Mouse (Mus musculus): ENCODE measurements around the gene Pth2.

The Pth2 gene

DNA sequence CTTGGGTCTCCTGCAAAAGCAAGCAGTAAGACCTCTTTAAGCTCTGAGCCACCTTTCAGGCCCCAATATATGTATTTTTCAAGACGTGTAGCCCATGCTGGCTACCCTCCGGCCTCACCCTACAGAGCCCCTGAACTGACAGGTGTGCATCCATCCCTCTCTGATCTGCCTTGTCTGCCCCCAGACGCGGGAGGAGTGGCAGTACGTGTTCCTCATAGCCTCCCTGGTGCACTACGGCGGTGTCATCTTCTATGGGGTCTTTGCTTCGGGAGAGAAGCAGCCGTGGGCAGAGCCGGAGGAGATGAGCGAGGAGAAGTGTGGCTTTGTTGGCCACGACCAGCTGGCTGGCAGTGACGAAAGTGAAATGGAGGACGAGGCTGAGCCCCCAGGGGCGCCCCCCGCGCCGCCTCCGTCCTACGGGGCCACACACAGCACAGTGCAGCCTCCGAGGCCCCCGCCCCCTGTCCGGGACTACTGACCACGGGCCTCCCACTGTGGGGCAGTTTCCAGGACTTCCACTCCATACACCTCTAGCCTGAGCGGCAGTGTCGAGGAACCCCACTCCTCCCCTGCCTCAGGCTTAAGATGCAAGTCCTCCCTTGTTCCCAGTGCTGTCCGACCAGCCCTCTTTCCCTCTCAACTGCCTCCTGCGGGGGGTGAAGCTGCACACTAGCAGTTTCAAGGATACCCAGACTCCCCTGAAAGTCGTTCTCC, 6.1 kb upstream of the Pth2 start:
- DNase-seq = no peak

DNA sequence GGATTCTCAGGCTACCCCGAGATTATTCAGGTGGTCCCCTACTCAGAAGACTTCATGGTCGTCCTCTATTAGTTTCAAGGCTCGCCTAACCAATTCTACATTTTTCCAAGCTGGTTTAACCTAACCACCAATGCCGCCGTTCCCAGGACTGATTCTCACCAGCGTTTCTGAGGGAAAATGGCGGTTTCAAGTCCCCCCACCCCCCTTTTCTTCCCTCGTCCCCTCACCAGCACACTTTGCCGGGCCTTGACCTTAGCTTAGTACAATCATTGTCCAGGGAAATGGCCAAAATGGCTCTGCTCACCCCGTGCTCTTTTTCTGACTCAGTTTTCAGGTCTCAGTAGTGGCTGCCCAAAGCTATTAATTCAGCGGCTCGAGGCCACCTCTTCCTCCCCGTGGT, 5.4 kb upstream of the Pth2 start:
- no peak for DNase-seq

DNA sequence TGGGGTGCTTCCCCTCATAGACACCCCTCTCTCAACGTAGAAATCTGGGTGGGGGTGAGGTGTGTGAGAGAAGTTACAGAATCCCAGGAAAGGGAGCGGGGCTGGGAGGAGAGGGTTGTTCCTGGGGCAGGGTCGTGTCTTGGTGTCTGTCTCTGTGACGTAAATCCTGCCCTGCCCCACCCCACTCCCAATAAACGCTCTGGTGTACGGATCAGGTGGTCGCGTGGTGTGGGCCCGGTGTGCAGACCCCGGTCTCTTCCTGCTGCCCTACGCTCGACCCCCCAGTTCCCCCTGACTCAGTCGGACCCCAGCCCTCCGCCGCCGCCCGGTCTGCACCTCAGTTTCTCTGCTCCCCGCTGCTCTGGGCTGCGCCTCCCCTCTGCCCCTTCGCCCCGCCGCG, 4.9 kb upstream of the Pth2 start:
- DNase-seq = no peak

DNA sequence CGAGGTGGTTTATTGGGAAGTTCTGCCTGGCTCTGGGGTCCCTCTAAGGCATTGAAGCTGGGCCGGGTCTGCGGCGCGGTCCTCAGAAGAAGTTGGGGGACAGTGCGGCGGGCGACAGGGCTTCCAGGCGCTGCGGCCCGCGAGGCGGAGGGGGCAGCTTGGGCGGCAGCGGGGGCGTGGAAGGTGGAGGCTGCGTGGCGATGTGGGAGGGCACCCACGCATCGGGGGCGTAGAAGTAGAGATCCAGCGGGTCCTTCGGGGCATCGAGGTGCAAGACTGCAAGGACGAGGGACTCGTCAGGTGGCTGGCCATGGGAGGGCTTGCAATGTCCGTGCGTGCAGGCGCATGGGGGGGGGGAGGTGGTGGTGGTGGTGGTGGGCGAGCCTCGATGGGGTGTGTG, 4.4 kb upstream of the Pth2 start:
- DNase-seq = no peak

DNA sequence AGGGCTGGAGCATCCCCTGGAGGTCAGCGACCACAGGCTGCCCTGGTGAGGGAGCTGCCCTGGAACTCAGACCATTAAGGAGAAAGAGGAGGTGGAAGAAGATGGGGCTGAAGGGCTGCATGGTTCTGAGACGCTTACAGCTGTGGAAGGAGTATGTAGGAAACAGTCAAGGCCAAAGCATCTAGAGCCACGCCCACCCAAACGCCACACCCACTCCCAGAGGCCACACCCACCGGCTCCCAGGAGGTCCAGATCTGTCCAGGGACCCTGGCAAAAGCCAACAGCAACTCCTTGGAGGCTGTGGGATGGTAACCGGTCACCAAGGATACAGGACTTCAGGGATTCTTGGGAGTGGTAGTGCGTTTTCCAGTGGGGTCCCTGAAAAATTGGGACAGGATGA, 2.2 kb upstream of the Pth2 start:
- no peak for DNase-seq

DNA sequence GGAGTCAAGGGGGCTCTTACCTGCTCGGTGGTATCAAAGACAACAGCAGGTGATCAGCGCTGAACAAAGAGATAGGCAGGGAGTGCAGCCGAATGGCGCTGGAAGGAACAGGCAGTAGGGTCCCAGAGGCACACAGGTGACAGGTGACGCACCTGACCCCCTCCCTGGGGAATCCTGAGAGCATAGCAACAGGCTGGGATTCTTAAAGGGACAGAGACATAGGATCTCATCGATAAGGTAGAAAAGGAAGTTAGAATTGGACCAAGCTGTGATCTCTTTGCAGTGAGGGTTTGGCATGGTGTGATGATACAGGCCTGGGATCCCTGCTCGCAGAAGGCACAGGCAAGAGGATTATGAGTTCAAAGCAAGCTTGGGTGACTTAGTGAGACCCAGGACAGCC, 1.3 kb upstream of the Pth2 start, which contains the start of gene Gfy:
Gene Gfy (minus strand): TSS at position 101 of the 400 bp plus-strand sequence.
- DNase-seq = no peak

DNA sequence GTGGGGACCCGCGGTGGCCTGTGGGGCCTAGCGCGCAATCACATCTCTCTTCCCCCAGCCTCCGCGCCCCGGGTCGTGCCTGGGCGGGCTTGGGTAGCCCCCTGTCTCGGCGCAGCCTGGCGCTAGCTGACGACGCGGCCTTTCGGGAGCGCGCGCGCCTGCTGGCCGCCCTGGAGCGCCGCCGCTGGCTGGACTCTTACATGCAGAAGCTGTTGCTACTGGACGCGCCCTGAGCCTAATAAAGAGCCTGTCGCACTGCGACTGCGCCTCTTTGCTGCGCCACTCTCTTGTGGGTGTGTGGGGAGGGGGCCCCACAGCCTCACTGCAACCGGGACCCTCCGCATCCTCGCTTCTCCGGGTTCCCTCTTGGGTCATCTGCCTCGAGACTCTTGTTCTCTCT, 745 bp downstream of the Pth2 start:
- no peak for DNase-seq

DNA sequence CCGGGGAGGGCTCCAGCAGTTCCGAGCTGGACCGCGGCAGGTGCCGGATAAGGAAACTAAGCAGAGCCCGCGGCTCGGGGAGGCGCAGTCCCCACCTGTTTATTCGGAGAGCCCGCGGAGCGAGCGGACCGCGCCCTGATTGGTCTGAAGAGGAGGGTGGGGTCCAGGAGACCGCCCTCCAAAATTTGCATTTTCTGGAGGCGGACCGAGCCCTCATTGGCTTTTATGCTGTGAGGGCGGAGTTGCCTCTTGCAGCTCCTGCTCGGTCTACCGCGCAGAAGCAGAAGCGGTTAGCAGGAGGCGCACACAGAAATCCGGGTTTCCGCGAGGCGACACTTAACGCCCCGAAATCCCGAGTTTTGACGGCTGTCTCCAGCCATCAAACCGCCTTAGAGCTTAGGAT, 1.4 kb downstream of the Pth2 start:
- DNase-seq = peak; percentile 86

DNA sequence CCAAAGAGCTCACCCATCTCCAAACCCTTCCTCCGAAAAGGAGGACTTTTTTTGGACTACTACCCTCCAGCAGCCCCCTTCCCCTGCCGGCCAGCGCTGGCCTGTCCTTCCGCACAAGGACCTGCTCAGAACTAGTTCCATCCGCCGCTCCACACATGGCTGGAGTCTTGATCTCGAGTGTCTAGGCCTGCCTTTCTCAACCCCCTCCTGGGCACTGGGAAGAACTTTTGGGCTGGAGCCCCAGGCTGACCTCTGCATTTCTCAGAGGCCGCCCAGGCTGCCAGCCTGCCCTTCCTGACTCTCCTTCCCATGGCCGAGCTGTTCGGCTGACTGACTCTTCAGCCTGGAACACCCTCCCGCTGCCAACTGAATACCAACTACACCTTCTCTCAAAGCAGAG, 1.8 kb downstream of the Pth2 start:
- no peak for DNase-seq

DNA sequence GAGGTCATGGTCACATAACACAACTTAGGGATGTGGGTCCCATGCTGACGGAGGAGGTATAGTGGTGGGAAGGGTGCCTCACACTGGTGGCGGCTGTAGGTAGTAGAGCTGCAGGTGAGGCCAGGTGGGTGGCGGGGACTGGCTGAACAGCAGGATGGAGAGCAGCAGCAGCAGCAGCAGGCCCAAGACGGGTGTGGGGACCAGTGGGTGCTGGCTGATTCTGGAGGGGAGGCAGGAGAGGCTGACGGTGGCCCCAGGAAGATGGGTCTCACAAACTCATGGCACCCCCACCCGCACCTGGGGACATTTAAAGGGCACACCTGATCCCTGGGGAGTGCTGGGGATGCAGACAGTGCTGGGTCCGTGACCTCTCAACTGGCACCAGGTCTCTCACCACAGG, 2.9 kb downstream of the Pth2 start:
- no peak for DNase-seq

DNA sequence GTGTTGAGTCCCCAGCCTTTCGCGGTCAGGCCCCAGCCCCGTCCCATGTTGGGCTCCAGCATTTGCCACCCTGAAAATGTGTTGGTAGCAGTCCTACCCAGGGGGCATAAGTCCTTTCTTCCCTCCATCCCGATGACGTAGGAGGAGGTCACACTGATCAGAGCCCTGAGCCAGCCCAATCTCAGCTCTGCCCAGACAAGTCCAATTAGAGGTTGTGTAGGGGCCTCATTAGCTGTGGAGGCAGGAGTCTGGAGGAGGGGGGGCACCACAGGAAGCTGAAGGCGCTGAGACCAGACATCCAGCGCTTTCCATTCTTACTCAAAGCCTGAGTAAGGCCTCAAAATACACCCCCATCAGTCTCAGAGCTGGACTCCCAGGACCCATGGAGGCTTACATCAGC, 5.1 kb downstream of the Pth2 start:
- no peak for DNase-seq

DNA sequence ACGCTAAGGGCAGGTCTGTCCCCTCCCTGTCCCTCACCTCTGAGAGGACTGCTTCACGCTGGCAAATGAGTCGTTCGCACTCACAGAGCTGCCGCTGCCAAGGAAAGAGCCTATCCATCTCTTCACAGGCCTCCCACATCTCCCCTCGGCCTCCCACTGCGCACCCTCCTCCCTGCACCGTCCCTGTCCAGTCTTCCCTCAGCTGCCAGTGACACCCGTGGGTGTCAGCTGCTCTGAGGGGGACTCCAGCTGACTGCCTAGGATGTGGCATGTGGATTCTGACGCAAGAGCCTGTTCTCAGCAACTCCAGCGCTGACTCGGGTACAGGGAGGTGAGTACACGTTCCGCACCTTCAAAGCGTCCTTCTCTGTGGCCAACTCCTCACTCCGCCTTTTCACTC, 8.8 kb downstream of the Pth2 start:
- DNase-seq = no peak

DNA sequence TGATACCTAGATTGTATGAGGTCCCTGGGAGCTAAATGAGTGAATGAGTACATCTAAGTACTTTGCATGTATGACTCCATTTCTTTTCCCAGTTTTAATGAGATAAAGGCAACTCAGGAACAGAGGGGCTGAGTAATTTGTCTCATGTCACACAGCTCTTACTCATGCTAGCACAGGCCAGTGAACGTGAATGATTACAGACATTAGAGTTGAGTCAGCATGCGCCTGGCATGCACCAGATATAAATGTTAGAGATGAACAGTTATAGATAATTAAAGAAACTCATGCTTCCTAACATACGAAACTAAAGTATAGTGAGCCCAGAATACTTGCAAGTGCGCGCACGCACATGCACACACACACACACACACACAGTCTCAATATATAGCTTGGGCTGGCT, 9.4 kb downstream of the Pth2 start:
- DNase-seq = no peak

DNA sequence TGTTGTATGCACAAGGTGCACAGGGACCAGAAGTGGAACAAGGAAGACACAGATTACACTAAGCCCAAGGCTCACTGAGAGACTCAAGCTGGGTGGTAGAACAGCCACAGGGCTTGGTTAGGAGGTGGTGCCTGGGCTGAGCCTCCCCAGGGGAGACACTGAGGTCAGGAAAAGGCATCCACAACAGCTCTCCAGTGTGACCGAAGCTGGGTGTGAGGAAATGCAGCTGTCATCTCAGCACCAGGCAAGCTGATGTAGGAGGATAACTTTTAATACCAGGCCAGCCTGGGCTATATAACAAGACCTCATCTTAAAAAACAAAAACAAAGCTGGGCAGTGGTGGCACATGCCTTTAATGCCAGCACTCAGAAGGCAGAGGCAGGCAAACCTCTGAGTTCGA, 10.4 kb downstream of the Pth2 start:
- no peak for DNase-seq

DNA sequence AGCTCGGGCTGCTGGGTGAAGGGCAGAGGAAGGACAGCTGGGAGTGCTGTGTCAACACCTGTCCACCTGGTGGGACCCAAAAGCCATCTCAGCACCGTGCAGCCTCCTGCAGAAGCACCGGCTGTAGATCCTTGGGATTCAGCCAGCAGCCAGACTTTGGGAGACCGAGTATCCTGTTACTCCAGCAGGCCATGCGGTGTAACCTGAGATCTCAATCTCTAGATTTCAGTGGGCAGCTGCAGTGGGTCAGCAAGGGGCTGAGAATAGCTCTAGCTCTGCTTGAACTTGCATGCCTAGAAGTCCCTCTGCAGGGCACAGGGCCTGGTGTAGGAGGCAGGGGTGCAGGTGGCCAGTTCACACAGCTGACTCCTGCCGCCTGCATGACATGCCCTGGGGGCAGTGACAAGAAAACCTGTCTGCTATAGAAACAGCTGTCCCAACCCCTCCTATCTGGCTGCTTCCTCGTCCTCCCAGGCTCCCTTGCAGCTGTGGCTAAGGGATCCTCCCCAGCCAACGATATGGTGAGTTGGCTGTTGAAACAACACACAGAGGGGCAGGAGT, 11.1 kb downstream of the Pth2 start:
- no peak for DNase-seq

DNA sequence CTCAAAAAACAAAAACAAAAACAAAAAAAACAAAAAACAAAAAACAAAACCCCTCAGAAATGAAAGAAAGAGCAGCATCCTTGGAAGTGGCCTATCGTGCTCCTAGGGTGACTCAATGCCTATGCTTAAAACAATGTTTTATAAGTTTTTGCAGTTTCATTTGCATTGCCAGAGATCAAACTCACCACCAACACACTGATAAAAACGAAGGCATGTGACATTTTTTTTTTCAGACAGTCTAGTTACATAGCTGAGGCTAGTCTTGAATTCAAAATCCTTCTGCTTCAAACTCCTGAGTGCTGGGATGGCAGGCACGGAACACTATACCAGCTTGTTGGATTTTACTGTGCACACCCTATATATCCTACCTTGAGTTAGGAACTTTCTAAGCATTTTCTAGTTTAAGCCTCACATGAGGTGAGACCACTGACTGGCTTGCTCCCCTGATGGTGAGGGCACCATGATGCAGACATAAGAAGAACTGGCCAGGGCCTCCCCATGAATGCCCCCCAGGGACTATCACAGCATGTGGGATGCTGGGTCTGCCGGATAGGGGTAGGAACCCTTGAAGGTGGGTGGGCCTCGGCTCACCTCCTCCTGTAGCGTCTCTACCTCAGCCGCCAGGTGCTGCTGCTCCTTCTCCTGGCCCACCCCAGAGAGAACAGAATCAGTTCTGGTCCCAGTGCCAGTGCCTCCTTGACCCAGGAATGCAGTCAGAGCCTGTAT, 12.0 kb downstream of the Pth2 start:
- DNase-seq = no peak

DNA sequence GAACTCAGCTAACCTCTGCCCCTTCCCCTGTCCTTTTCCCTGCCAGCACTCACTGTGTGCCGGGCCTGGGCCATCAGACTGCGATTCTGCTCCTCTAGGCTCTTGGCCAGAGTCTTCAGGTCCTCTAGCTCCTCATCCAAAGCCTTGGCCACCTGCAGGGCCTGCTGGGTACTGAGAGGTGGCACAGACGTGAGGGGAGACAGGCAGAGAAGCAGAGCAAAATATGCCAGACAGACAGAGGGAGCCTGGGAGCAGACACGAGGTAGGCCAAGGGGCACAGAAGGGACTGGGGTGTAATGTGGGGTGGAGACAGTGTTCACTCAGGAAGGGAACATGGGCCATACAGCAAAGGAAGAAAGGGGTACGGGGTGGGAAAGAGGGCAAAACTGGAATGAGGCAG, 12.6 kb downstream of the Pth2 start:
- no peak for DNase-seq

DNA sequence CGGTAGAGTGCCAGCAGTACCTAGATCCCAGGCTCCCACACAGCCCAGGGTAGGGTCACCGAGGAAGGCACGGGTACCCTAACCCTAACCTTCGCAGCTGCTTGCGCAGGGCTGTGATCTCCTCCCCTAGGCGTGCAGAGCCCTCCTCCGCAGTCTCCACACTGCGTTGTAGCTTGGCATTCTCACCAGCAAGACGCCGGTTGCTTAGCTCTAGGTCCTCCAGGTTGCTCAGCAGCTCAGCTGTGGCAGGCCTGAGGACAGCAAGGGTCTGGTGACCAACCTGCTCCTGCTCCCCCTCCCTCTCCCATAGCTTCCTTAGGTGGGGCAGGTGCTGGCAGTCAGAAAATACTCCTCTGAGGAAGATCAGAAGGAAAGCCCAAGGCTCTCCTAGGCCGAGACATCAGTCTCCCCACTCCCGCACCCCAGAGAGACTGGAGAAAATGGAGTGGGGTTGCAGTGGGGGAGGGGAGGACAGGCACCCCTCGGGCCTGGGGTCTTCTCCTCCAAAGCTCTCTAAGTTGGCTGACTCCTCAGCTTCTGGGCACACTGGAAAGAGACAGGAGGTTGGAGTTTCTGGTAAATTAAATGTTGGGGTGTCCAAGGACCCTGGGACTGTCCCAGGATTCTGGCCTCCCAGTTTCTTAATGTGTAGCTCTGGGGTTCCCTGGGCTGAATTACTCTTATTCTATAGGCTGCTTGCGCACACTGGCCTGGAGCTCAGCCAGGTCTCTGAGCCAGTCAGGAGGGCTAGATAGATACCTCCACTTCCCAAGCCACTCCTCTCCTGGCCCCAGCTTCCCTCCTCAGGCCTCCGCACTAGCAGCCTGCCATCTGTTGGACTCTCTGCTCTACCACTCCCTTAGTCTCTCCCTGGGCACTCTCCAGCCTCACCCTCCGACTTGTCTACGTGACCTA, 13.3 kb downstream of the Pth2 start:
- DNase-seq = no peak

DNA sequence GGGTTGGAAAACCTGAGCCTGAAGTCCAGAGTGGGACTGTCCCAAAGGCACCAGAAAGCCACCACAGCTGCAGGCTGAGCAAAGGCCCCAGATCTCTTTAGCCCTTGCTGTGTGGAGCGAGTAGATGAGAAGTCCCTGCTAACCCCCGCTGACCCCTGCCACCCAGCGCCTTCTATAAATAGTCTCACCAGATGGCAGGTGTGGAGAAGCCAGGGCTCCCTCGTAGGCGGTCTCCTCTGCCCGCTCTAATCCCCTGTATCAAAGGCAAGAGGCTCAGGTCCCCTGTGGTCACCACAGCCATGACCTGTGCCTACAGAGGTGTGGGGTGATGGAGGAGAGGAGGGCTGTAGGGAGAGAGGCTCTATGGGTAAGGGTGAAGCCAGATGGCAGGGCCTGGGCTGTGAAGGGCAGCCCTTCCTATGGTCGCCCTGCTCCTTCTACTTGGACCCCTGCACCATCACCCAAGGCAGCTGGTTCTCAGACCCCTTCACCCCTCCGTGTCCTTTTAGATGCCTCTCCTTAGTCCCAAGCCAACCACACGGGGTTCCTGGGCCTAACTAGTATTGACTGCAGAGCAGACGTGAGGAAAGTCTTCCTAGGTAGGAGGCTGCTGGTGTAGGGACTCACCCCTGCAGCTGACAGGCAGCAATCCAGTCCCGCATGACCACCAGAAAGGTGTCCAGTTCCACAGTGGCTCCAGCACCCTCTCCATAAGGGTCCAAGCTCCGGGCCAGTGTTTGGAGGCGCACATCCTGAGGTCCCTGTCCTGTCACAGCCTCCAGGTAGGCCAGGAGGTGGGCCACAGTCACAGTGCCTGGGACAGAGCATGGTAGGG, 14.8 kb downstream of the Pth2 start:
- DNase-seq = no peak

DNA sequence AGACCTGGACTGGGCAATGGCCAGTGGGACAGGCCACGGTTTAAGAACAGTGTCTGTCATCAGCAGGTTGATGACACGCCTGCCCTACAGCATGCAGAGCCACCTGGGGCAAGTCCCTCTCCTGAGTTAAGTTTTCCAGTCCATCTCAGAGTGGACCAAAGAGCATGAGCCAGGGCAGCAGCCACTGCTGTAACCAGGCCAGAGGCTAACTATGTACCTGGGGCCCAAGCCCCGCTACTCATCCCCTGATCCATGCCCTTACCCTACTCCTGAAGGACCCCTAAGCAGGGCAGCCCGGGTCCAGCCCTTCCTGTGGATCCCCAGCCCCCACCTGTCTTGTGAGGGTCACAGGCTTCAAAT, 15.4 kb downstream of the Pth2 start:
- no peak for DNase-seq

DNA sequence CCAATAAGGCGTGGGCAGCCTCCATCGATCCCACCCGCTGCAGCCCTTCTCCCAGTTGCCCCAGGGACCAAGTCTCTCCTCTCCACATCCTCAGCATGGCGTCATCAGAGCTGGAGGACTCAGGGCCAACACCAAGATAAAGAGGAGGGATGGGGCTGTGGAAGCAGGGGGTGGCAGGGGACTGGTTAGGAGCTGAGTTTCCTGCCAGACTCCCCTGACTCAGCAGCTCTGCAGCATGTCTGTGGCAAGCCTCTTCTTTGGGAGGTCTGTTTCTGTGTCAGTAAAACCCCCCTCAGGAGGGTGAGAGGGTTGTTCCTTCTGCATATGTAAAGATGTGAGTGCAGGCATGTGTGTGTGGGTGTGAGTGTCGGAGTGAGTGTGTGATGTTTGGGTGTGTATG, 16.2 kb downstream of the Pth2 start:
- no peak for DNase-seq

DNA sequence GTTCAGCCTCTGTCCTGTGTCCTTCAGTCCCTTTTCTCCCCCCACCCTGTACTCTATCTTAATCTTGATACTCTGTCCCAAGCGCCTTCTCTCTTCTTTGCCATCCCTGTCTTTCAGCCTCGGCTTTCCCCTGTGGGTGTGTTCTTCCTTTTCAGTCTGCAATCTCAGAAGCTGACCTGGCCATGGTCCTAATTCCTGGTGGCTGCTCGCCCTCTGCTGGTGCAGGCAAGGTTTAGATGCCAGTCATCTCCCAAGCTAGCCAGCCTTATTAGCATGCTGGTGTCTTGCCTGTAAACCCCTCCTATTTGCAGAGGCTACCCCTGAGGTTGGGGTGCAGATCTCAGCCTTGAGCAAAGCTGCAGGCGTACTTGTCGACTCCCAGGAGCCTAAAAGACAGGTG, 17.6 kb downstream of the Pth2 start:
- DNase-seq = peak; percentile 28

DNA sequence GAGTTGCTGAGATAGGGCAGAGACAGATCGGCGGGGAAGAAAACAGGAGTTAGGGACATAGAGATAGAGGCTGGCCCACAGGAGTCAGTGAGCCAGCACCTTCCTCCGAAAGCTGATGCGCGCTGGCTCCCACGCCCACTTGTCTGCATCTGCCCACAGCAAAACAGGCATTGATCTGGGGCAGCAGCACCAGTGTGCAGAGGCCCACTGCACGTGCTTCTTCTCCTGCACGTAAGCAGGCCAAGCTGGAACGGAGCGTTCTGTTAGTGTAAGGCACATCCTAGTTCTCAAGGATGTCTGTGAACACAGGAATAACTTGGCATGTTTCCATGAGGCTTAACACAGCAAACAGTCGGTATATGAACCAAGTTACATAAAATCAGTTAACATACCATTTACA, 18.2 kb downstream of the Pth2 start:
- DNase-seq = no peak

All from thymus, postnatal 25 days (tissue).